Mouse (Mus musculus) liver, adult 2 months (tissue): ENCODE results near the gene Thsd7b. TPM values are rescaled to one million over a fixed set of nuclear protein-coding genes. Genes with fewer than 3 reads are reported as not detected.
"Not testable (repeated sequence)": the region's sequence is repeated elsewhere in the genome, so short reads cannot be mapped to it uniquely, and the experiment has no call there.

ENCODE experiments used
- DNase-seq: peaks from one replicate; pipeline ENCODE4 v3.0.0-alpha.2; 2011; ENCODE audit warnings: low read depth, low spot score; ENCODE audit errors: extremely low read depth
- H3K27ac ChIP-seq: fragments of 200-500 bp; replicated peaks from 2 replicates; pipeline ENCODE4 v1.5.1; 2012; ENCODE audit warnings: low read depth, mild to moderate bottlenecking, control low read depth, inconsistent platforms, low read length; ENCODE audit not compliant: insufficient read depth
- H3K27me3 ChIP-seq: fragments of 200-500 bp; 2 replicates; pipeline ENCODE4 v1.6.1; 2012; ENCODE audit warnings: mild to moderate bottlenecking, moderate library complexity, low read length, inconsistent platforms; ENCODE audit not compliant: control insufficient read depth, insufficient read depth
- H3K36me3 ChIP-seq: fragments of 200-500 bp; 2 replicates; pipeline ENCODE4 v1.6.1; 2012; ENCODE audit warnings: low read length, inconsistent platforms; ENCODE audit not compliant: control insufficient read depth, insufficient read depth
- H3K4me1 ChIP-seq: fragments of 200-500 bp; 2 replicates; pipeline ENCODE4 v1.6.1; 2011; ENCODE audit warnings: low read length; ENCODE audit not compliant: control insufficient read depth, insufficient read depth
- H3K4me3 ChIP-seq: fragments of 200-500 bp; 2 replicates; pipeline ENCODE4 v1.5.1; 2011; ENCODE audit warnings: low read depth, mild to moderate bottlenecking, control low read depth, low read length, moderate library complexity; ENCODE audit not compliant: insufficient read depth
- H3K79me2 ChIP-seq: fragments of 200-500 bp; 2 replicates; pipeline ENCODE4 v1.6.1; 2012; ENCODE audit warnings: inconsistent platforms, mild to moderate bottlenecking, low read length, moderate library complexity; ENCODE audit not compliant: control insufficient read depth, insufficient read depth
- H3K9ac ChIP-seq: fragments of 200-500 bp; 2 replicates; pipeline ENCODE4 v1.6.1; 2012; ENCODE audit warnings: low read depth, mild to moderate bottlenecking, control low read depth, inconsistent platforms, low read length
- CTCF ChIP-seq: fragments of 200-500 bp; IDR thresholded peaks from 2 replicates; pipeline ENCODE4 v1.5.1; 2011; ENCODE audit warnings: low read depth, low read length, control low read depth
- POLR2A ChIP-seq: fragments of 200-500 bp; IDR thresholded peaks from 2 replicates; pipeline ENCODE4 v1.6.1; 2011; ENCODE audit warnings: low read length, control low read depth; ENCODE audit not compliant: insufficient read depth; ENCODE audit errors: extremely low read depth
- WGBS: fragments of 180-500 bp; shearing (Covaris S2); methylation state at CpG from one replicate; pipeline ENCODE4 v1.1.7; 2018; 5-methylcytosine and 5-hydroxymethylcytosine counted together
- polyA plus RNA-seq: library from polyadenylated mRNA; depleted of rRNA; stranded (reverse); fragments of >200 nt; gene quantifications from 2 replicates; pipeline ENCODE4 v1.2.3, GENCODE M21; 2012
- total RNA-seq: library from RNA; depleted of rRNA; stranded (reverse); fragments of >200 nt; gene quantifications from 2 replicates; pipeline ENCODE4 v1.2.3, GENCODE M21; 2014

Gene Thsd7b
- total and polyA plus RNA-seq, 2 experiments: not detected

DNA sequence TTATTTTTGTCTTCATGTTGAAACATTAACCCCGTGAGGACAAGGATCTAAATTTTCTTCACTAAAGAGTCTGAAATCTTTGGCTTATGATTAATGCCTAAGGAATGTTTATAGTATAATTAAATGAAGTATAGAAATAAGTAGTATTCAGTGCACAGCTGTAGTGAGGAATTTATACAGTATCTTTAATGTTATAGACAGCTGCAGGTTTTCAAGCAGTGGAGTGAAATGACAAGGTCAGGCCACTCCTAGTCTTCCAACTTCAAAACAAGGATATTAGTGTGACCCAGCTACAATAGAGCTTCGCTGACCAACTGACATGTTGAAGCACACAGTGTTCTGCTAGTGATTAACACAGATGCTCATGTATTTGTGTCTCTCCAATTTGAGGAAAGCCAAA, 949.8 kb downstream of the Thsd7b start:
- Histone ChIP-seq H3K9ac (no peak overlapping the region), H3K27me3 (no peaks in the 10 kb centered on the region), H3K27ac (no peak overlapping the region), H3K4me1 (no peaks in the 10 kb centered on the region), H3K4me3 (no peak overlapping the region), H3K36me3 (no peaks in the 10 kb centered on the region), H3K79me2 (no peaks in the 10 kb centered on the region)
- 82% methylated on average over 2 of the region's 2 CpGs for WGBS
- TF ChIP-seq POLR2A (no peak), CTCF (no peak)
- DNase-seq: no peak

DNA sequence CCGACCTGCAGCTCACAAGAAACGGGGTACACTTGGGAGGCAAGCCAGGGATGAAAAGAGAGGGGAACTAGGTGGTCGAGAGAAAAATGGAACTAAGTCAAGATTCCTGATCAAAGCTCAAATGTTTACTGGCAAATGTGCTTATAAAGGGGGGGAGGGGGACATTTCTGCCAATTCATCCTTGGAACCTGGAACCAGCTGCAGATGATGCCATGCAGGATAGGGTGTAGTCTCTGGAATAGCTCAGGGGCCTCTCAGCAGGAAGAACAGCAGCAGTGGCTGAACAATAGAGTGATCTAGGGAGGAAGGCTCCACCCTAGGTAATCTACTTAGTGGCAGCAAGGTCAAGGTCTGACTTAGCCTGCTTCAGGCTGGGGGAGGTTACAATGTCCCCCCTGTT, 972.5 kb downstream of the Thsd7b start:
- H3K4me3 ChIP-seq: no peak overlapping the region
- H3K4me1 ChIP-seq: no peaks in the 10 kb centered on the region
- H3K9ac ChIP-seq: no peak overlapping the region
- H3K79me2 ChIP-seq: no peaks in the 10 kb centered on the region
- 77% methylated on average over 3 of the region's 3 CpGs for whole genome bisulfite sequencing
- H3K27me3 ChIP-seq: no peaks in the 10 kb centered on the region
- no peak overlapping the region for H3K27ac ChIP-seq
- TF ChIP-seq CTCF (no peak), POLR2A (no peak)
- DNase-seq: no peak
- no peaks in the 10 kb centered on the region for H3K36me3 ChIP-seq

DNA sequence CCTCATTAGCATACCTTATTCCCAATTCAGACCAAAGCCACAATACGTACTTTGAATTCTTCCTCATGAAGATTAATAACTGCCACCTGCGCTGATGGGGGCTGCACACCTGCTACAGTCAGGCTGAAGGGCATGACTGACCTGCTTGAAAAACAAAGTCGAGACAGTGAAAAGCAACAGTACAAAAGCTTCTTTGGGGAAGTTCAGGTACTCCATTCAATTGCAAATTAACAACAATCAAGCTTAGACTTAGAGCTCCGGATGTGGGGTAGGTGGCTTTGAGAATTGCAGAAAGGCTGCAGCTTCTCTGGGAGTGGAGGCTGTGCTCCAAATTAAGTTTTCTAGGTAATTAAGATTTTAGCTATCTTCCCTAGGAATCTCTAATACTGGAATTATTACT, 973.2 kb downstream of the Thsd7b start:
- not testable (repeated sequence) for DNase-seq, H3K27ac ChIP-seq, H3K9ac ChIP-seq, H3K27me3 ChIP-seq, H3K4me3 ChIP-seq, H3K36me3 ChIP-seq, H3K79me2 ChIP-seq, H3K4me1 ChIP-seq
- 93% methylated on average over 4 of the region's 4 CpGs for WGBS

DNA sequence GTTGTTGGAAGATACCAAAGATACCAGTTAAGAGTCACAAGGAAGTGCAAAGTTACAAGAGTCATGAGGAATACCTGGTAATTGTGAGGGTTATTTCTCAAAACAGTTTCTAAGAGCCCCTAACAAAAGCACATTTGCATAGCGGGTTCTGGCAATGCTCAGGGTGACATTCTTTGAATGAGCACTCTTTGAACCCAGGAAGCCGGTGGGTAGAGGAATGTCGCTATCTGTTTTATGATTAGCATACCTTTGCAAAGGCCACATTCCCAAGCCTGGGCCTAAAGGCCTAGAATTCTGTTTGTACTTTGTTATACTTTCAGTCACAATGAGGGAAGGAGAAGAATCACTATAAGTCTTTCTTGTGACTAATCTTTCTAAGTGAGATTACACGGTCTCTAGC, 973.8 kb downstream of the Thsd7b start:
- not testable (repeated sequence) for H3K27me3 ChIP-seq, H3K27ac ChIP-seq, H3K79me2 ChIP-seq, DNase-seq, H3K4me3 ChIP-seq, H3K9ac ChIP-seq, H3K36me3 ChIP-seq, H3K4me1 ChIP-seq
- 91% methylated on average over 4 of the region's 4 CpGs for WGBS

DNA sequence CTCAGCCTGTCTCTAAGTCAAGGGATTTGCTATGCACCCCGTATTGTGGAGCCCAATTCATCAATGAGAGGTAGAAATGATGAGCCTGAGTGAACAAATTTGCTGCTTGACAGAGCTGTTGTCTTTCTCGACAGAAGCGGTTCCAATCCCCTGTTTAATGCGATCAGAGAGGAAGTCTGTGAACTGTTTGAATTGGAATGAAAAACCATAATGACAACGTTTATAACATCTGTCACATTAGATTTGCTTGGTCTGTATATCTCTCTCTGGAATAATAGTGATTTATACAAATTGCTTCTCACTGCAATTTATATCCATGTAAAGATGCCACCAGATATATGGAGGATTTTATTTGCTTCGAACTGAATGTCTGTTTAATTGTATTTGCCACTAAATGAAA, 988.9 kb downstream of the Thsd7b start:
- DNase-seq: no peak
- H3K27me3 ChIP-seq: no peaks in the 10 kb centered on the region
- no peak overlapping the region for H3K27ac ChIP-seq
- no peaks in the 10 kb centered on the region for H3K79me2 ChIP-seq
- no peak overlapping the region for H3K4me3 ChIP-seq
- 76% methylated on average over 6 of the region's 6 CpGs for WGBS
- H3K4me1 ChIP-seq: no peaks in the 10 kb centered on the region
- H3K36me3 ChIP-seq: no peaks in the 10 kb centered on the region
- TF ChIP-seq POLR2A (no peak), CTCF (no peak)
- H3K9ac ChIP-seq: no peak overlapping the region
